Mouse (Mus musculus) midbrain, embryonic 11.5 days (tissue): ENCODE measurements at regions not wholly inside any gene's neighbourhood (a gene's known extent, or its start where the extent isn't known, plus 50 kb on each side); places are given as distances from the start of the nearest gene placed in this dataset.

ENCODE experiments used
- ATAC-seq: fragments of 200-750 bp; cut with Nextera tagmentation; 2 replicates; pipeline ENCODE4 v1.8.0; 2017; ENCODE audit warnings: moderate TSS enrichment, moderate library complexity; ENCODE audit not compliant: low FRiP score
- DNase-seq: peaks from one replicate; pipeline ENCODE4 v3.0.0; 2015; ENCODE audit warnings: low spot score; ENCODE audit errors: missing footprints
- H3K27ac ChIP-seq: fragments of 300-500 bp; sonication (generic); 2 replicates; pipeline ENCODE4 v1.5.1; 2014; ENCODE audit warnings: low read depth, low read length
- H3K27me3 ChIP-seq: fragments of 300-500 bp; sonication (generic); 2 replicates; pipeline ENCODE4 v1.6.1; 2014; ENCODE audit warnings: mild to moderate bottlenecking, low read length, moderate library complexity, mixed read lengths; ENCODE audit not compliant: control insufficient read depth, insufficient read depth
- H3K36me3 ChIP-seq: fragments of 300-500 bp; sonication (generic); 2 replicates; pipeline ENCODE4 v1.6.1; 2014; ENCODE audit warnings: mild to moderate bottlenecking, low read length, moderate library complexity, mixed read lengths; ENCODE audit not compliant: control insufficient read depth, insufficient read depth
- H3K4me1 ChIP-seq: fragments of 300-500 bp; sonication (generic); 2 replicates; pipeline ENCODE4 v1.6.1; 2014; ENCODE audit warnings: low read length; ENCODE audit not compliant: control insufficient read depth, insufficient read depth
- H3K4me2 ChIP-seq: fragments of 300-500 bp; sonication (generic); 2 replicates; pipeline ENCODE4 v1.6.1; 2014; ENCODE audit warnings: mild to moderate bottlenecking, moderate library complexity
- H3K4me3 ChIP-seq: fragments of 300-500 bp; sonication (generic); 2 replicates; pipeline ENCODE4 v1.5.1; 2014; ENCODE audit warnings: low read depth, low read length
- H3K9ac ChIP-seq: fragments of 300-500 bp; sonication (generic); 2 replicates; pipeline ENCODE4 v1.6.1; 2014; ENCODE audit warnings: low read length
- H3K9me3 ChIP-seq: fragments of 300-500 bp; sonication (generic); 2 replicates; pipeline ENCODE4 v1.6.1; 2016; ENCODE audit warnings: low read length; ENCODE audit not compliant: control insufficient read depth
- WGBS: fragments of 180-500 bp; shearing (Covaris S2); extraction: QIAGEN DNeasy Blood & Tissue Kit; methylation state at CpG from one replicate; pipeline ENCODE4 v1.1.7; 2014; 5-methylcytosine and 5-hydroxymethylcytosine counted together

DNA sequence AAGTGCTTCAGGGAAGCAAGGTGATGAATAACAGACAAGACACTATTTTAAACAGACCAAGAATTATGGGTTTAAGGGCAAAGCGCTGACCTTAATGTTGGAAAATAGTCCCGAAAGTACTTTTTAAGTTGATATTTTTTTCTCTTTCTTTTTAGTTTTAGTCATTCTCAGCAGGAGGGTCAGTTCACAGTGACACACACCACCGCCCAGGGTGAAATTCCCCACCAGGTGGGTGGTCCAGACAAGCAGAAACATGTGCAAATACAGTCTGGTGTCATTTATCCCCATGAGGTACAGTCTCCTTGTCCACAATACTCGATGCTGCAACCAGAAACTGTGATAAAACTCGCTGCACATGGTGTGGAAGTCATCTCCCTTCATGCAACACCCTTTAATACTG, 435.5 kb downstream of the Fat4 start:
- Histone ChIP-seq H3K27ac (no peak overlapping the region), H3K9ac (no peak overlapping the region), H3K4me1 (no peaks in the 10 kb centered on the region), H3K27me3 (no peaks in the 10 kb centered on the region), H3K4me3 (no peak overlapping the region), H3K4me2 (no peak overlapping the region), H3K36me3 (no peaks in the 10 kb centered on the region), H3K9me3 (no peaks in the 10 kb centered on the region)
- ATAC-seq (no peak), DNase-seq (no peak)
- WGBS, result 70% methylated on average over 5 of the region's 5 CpGs

GRCm38 (mm10) chr3:39335612-39336230, 449.0 kb downstream of the Fat4 start:
- Histone ChIP-seq H3K9ac (no peak overlapping the region), H3K4me3 (no peak overlapping the region), H3K9me3 (peaks cover 3% of the 10 kb centered on the region; the same call in 1 of the 2 replicates), H3K4me2 (no peak overlapping the region), H3K4me1 (peaks cover 5% of the 10 kb centered on the region), H3K27ac (no peak overlapping the region), H3K36me3 (no peaks in the 10 kb centered on the region), H3K27me3 (no peaks in the 10 kb centered on the region)
- DNase-seq (no peak), ATAC-seq (no peak)
- WGBS, result 45% methylated on average over 8 of the region's 8 CpGs

DNA sequence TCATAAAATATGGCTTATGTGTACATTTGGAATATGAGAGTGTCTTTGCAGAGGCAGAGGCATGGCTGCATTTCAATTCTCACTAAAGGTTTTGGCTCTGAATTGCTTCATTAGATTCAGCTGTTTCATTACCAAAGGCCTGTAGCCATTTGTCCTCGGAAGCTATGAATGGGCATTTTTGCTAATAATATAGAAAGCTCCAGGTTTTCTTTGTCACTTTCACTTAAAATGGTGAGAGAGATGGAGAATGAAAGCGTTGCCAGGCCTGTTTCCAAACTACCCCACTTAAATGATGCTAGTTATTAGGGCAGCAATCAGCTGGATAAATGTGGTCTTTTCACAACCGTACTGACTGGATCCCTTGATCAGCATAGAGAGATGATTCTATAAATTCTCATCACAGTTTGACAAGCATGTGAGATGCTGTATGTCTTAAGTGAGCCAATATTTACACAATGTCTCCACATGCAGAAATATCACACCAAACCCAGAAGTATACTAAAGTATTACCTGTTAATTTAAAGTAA, 454.5 kb downstream of the Fat4 start:
- ATAC-seq (no peak), DNase-seq (no peak)
- no peak overlapping the region for H3K27ac ChIP-seq
- 88% methylated on average over 3 of the region's 3 CpGs for WGBS
- no peaks in the 10 kb centered on the region for H3K36me3 ChIP-seq
- H3K9ac ChIP-seq, result no peak overlapping the region
- no peaks in the 10 kb centered on the region for H3K27me3 ChIP-seq
- H3K4me3 ChIP-seq, result no peak overlapping the region
- H3K4me2 ChIP-seq, result no peak overlapping the region
- no peaks in the 10 kb centered on the region for H3K4me1 ChIP-seq
- no peaks in the 10 kb centered on the region for H3K9me3 ChIP-seq

GRCm38 (mm10) chr3:39344078-39344477, 457.3 kb downstream of the Fat4 start:
- H3K4me2 ChIP-seq, result no peak overlapping the region
- no peak for ATAC-seq
- 91% methylated on average over 3 of the region's 3 CpGs for WGBS
- no peaks in the 10 kb centered on the region for H3K27me3 ChIP-seq
- no peaks in the 10 kb centered on the region for H3K4me1 ChIP-seq
- no peak overlapping the region for H3K27ac ChIP-seq
- no peak overlapping the region for H3K4me3 ChIP-seq
- H3K36me3 ChIP-seq, result no peaks in the 10 kb centered on the region
- no peaks in the 10 kb centered on the region for H3K9me3 ChIP-seq
- no peak for DNase-seq
- H3K9ac ChIP-seq, result no peak overlapping the region

- Histone ChIP-seq H3K9ac (no peak overlapping the region), H3K4me2 (no peak overlapping the region), H3K4me1 (no peaks in the 10 kb centered on the region), H3K4me3 (no peak overlapping the region), H3K27ac (no peak overlapping the region), H3K9me3 (no peaks in the 10 kb centered on the region), H3K36me3 (no peaks in the 10 kb centered on the region), H3K27me3 (no peaks in the 10 kb centered on the region)
- DNase-seq (no peak), ATAC-seq (no peak)
- WGBS, result 94% methylated on average over 4 of the region's 4 CpGs
These were observed 460.8 kb downstream of the Fat4 start for GRCm38 (mm10) chr3:39347578-39347977.

DNA sequence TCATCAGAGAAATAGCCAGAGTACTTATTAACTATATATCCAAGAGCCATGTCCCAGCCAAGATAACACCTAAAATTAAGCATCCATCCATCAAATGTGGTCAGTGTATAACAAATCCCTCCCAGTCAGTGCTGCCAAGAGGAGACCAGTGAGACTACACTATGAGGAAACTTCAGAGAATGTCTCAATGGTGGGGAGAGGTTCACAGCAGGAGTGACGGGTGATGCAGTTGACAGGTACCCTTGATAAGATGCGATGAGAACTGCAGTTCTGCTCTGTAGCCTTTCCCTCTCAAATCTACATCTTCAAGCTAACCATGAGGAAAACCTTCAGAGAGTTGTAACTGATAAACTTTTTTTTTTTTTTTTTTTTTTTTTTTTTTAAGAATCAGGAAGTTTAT, 470.3 kb downstream of the Fat4 start:
- Histone ChIP-seq H3K4me2 (no peak overlapping the region), H3K27ac (no peak overlapping the region), H3K36me3 (no peaks in the 10 kb centered on the region), H3K27me3 (no peaks in the 10 kb centered on the region), H3K9ac (no peak overlapping the region), H3K9me3 (no peaks in the 10 kb centered on the region), H3K4me1 (no peaks in the 10 kb centered on the region), H3K4me3 (no peak overlapping the region)
- ATAC-seq (no peak), DNase-seq (no peak)
- 91% methylated on average over 2 of the region's 2 CpGs for WGBS

GRCm38 (mm10) chr3:39360278-39360677, 473.5 kb downstream of the Fat4 start:
- DNase-seq (no peak), ATAC-seq (no peak)
- H3K27me3 ChIP-seq, result no peaks in the 10 kb centered on the region
- H3K4me3 ChIP-seq, result no peak overlapping the region
- H3K9me3 ChIP-seq, result no peaks in the 10 kb centered on the region
- H3K27ac ChIP-seq, result no peak overlapping the region
- no peak overlapping the region for H3K9ac ChIP-seq
- no peak overlapping the region for H3K4me2 ChIP-seq
- H3K36me3 ChIP-seq, result no peaks in the 10 kb centered on the region
- WGBS, result 75% methylated on average over 2 of the region's 2 CpGs
- H3K4me1 ChIP-seq, result no peaks in the 10 kb centered on the region

- Histone ChIP-seq H3K4me1 (no peaks in the 10 kb centered on the region), H3K4me2 (no peak overlapping the region), H3K27me3 (no peaks in the 10 kb centered on the region), H3K4me3 (no peak overlapping the region), H3K36me3 (no peaks in the 10 kb centered on the region), H3K9me3 (no peaks in the 10 kb centered on the region), H3K27ac (no peak overlapping the region), H3K9ac (no peak overlapping the region)
- 91% methylated on average over 4 of the region's 4 CpGs for WGBS
- ATAC-seq, result no peak
- DNase-seq, result no peak
These were observed 484.2 kb downstream of the Fat4 start for GRCm38 (mm10) chr3:39370926-39371325.

- Histone ChIP-seq H3K27ac (no peak overlapping the region), H3K36me3 (no peaks in the 10 kb centered on the region), H3K27me3 (no peaks in the 10 kb centered on the region), H3K9me3 (no peaks in the 10 kb centered on the region), H3K4me1 (no peaks in the 10 kb centered on the region), H3K4me2 (no peak overlapping the region), H3K4me3 (no peak overlapping the region), H3K9ac (no peak overlapping the region)
- ATAC-seq, result no peak
- no peak for DNase-seq
- 85% methylated on average over 10 of the region's 10 CpGs for WGBS
These were observed 485.7 kb downstream of the Fat4 start for GRCm38 (mm10) chr3:39372426-39372950.
